Mouse (Mus musculus) gastrocnemius, postnatal 14 days (tissue): ENCODE results near the gene Idh3b. TPM values are rescaled to one million over a fixed set of nuclear protein-coding genes. Genes with fewer than 3 reads are reported as not detected.

Experiments
- DNase-seq: peaks from one replicate; pipeline ENCODE4 v3.0.0; 2021; ENCODE audit warnings: mixed read lengths
- intact Hi-C: fragments of 180-260 bp; cut with DNase I; formaldehyde crosslinking; loops from one replicate; pipeline ENCODE4 v1.15.1; 2025; ENCODE audit warnings: low total_unique reads
- long read RNA-seq, 2 experiments: library from polyadenylated mRNA; stranded (forward); transcript quantifications; one replicate each; pipeline ENCODE4 v2.0.0; 2021
- total RNA-seq, 2 experiments: library from RNA; stranded (reverse); gene quantifications; 2 replicates each; pipeline ENCODE4 v1.2.3; 2021

Idh3b gene
- 100 to 1,000 TPM; 402 to 460 TPM for total RNA-seq
- long read RNA-seq, experiment 1, transcript Idh3b-201 (12 exons, 1,616 nt), result major isoform, 9 of 590 reads
- long read RNA-seq, experiment 1, partial matches to known transcripts, result 40 of 590 reads
- long read RNA-seq, experiment 1, other reads (novel, unspliced or antisense), result 541 of 590 reads
- long read RNA-seq, experiment 2, transcript Idh3b-201 (12 exons, 1,616 nt), result major isoform, 9 of 635 reads
- long read RNA-seq, experiment 2, partial matches to known transcripts, result 48 of 635 reads
- long read RNA-seq, experiment 2, other reads (novel, unspliced or antisense), result 578 of 635 reads

DNA sequence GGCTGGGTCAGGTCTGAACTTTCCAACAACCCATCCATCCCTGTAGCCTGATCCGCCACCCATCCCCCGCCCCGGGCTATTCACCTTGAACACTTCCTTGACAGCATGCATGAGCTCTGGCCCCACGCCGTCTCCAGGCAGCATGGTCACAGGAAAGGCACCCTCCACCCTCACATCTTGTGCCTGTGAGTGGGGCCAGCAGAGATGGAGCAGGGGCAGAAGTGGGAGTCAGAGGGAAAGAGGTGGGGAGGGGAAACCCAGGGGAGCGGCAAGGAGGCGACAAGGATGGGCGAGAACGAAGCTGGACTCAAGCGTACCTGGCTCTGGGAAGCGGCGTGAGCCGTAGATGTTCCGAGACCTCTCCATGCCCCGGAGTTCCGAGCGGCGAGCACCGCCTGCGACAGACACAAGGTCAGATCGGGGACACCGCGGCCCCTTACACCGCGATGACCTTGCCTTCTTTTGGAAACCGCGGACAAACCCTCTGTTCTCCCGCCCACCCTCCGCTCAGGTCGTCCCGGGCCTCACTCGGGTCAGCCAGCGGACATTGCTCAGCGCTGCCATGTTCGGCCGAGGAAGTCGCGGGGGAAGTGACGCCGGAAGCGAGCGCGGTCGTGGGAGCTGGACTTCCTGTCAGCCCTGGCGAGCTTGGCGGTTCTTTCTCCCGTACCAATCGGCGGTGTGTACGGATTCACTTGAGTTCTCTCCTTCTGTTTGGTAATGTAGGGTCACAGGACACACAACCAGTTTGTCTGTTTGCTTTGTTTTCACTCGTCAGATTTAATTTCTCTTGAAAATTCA, at the start of gene Idh3b:
Idh3b (minus strand) TSS at position 694 of the 801 bp plus-strand sequence.
- peak; percentile 93 for DNase-seq
- intact Hi-C loops, result no loop called here

DNA sequence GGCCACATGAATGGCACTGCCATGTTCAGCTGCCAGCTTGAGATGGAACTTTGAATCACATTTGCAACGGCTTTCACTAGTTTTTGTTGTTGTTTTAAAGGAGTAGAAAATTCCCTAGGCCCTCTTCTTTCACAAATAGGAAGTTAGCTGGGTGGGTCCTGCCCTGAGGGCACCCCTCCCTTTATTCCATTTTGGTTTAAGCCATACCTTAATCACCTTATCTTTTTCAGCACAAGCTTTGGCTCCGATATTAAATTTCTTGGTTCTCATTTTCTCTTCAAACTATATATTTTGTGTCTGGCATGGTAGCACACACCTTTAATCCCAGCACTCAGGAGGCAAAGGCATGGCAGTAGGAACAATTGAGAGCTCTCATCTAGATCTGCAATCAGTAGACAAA, 45.2 kb upstream of the Idh3b start:
- intact Hi-C loops, result no loop called here
- no peak for DNase-seq

DNA sequence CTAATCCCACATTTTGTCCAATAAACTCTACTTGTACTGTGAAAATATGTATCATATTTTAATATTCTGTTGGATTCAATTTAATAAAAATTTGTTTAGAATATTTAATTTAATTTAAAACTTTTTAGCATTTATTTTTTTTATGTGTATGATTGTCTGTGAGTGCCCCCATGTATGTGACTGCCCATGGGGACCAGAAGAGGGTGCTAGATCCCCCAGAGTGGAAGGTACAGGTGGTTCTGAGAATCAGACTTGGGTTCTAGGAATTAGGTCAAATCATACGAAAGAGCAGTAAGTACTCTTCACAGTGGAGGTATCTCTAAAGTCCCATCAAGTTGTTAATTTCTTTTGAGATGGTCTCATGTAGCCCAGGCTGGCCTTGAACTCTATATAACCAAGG, 42.7 kb upstream of the Idh3b start:
- intact Hi-C loops, result no loop called here
- no peak for DNase-seq

DNA sequence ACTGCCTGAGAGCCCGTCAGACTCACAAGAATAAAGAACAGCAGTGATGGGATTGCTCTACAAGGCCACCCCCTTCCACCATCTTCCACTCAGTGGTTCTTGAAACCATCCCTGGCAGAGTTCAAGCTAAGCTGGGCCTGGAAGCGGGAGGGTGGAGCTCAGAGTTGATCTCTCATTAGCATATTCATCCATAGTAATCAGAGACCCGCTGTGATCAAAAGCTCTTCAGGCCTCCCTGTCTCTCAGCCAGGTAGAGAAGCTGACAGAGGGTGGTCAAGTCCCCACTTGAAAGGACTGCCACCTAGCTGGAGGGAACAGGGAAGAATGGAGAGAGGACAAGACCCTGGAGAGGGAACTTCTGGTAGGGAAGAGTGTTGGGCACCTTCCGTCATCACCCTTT, 18.7 kb upstream of the Idh3b start:
- intact Hi-C loops, result no loop called here
- DNase-seq, result no peak

DNA sequence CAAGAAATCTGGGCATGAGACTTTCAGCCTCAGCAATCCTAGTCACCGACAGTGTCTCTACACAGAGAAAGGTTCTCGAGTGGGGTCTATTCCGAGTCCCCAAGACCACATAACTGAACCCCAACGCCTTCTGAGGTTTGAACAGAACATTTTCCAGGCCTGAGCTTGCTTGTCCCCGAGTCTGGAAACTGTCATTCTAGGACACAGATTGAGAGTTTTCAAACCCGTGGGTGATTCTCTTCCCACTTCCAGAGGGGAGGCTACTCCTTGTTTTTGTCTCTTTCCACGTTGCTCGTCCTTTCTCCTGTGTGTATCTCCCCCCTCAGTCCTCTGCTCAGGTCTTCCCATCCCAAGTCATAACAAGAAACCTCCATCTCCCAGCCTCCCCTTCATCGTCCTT, 13.2 kb upstream of the Idh3b start:
- intact Hi-C loops, result loop anchor here (5.0 kb wide), 1 partner anchor 65 kb away; no protein-coding TSS in a partner anchor
- no peak for DNase-seq

DNA sequence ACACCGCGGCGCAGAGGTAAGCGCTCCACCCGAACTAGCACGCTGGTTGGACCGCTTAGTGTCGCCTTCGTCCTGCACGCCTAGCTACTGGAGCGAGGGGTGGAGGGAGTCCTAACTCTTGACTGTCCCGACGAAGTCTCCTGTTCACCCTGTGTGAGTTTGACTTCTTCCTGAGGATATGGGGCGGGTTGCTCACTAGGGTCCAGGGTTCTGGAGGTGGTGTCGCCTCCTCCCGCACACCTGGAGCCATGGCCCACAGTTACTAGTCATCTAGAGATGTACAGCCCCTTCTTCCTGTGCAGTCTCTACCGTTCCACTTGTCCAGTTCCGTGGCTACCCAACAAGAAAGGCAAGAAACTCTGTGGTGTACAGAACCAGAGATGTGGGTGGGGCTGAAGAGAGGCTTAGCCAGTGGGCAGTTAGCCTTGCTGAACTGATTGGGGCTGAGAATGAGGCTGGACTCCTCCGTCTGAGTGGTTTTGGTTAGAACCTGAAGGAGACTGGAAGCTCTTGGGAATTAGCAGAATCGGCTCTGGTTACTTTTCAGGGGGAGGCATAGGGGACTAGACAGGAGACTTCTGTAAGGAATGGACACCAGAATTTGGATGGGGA, 11.9 kb upstream of the Idh3b start:
- no peak for DNase-seq
- intact Hi-C loops, result loop anchor here (5.0 kb wide), 1 partner anchor 66 kb away; no protein-coding TSS in a partner anchor

DNA sequence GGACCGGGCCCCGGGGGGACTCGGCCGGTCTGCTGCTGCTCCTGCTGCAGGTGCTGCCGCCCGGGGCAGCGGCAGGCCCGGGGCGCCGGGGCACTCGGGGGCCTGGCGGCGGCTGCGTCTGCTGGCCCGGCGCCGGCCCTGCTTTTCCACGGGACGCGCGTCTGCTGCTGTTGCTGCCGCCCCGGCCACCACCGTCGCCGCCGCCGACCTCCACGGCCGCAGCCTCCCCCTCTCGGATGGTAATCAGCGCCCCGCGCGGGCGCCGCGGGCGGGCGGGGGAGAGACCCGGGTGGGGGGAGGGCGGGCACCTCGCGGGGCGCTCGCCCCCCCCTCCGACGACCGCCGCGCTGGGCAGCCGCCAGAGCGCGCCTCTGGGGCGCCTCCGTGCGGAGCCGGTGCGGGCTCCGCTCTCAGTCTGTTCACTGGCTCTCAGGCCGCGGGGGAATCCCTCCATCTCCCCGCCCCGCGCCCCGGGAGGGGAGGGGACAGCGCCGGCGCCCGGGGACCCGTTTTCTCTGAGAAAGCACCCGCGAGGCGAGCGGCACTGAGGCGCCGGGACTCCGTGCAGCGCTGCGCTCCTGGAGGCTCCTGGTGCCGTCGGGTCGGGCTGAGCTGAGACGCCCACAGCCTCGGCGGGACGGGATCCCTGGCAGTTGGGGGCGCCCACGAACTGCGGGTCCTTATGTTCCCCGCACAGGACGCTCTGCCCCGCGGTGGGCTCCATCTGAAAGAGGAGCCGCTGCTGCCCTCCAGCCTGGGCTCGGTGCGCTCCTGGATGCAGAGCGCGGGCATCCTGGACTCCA, 11.2 kb upstream of the Idh3b start:
- DNase-seq, result peak; percentile 51
- intact Hi-C loops, result loop anchor here (5.0 kb wide), 1 partner anchor 67 kb away; no protein-coding TSS in a partner anchor

DNA sequence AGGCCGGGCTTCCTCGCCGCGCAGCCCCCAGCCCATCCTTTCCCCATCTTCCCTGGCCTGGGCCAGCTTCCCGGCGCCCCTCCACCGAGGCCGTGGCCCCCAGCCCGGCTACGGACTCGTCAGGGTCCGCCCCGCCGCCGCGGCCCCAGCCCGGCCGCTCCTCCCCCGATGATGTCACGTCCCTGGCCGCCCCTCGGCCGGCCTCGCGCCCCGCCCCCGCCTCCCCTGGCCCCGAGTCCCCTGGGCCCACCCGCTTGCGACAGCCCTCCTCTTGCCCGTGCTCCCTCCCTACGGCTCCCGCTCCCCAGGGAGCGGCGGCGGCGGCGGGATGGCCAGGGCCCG, 10.6 kb upstream of the Idh3b start, which contains the start of gene Ebf4:
Ebf4 (plus strand) TSS at position 234 of the 342 bp plus-strand sequence.
- peak; percentile 45 for DNase-seq
- intact Hi-C loops, result loop anchor here (5.0 kb wide), 2 partner anchors 67 to 117 kb away; no protein-coding TSS in a partner anchor

DNA sequence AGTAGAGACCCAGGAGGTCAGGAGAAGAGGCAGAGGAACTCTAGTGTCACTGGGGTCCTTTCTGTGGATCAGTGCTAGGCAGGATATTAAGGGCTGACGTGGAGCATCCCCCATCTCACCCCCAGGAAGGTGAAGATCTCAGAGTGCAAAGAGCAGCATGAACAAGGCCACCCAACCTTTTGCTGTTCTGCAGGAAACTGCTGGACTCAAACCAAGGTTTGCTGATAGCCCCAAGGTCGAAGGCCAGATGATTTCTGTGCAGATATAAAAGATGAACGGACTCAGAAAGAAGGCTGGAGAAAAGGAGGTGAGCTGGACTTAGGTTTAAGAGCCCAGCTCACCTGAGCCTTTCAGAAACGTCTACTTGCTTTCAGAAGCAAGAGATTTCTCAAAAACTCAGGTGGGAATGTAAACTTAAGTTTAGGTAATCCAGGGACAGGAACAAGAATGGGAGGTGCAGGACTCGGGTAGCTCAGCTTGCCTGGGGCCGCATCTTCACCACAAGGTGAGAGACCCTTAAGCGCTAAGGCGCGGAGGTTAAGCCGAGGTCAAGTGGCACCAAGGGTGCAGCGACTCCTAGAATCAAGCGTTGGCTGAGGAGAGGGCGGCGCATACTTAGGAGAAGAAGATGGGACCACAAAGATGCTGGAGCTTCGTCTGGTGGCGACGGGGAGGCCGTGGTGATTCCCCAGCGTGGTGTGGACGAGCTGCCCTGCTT, 10.0 kb upstream of the Idh3b start:
- no peak for DNase-seq
- intact Hi-C loops, result loop anchor here (5.0 kb wide), 1 partner anchor 118 kb away; no protein-coding TSS in a partner anchor

DNA sequence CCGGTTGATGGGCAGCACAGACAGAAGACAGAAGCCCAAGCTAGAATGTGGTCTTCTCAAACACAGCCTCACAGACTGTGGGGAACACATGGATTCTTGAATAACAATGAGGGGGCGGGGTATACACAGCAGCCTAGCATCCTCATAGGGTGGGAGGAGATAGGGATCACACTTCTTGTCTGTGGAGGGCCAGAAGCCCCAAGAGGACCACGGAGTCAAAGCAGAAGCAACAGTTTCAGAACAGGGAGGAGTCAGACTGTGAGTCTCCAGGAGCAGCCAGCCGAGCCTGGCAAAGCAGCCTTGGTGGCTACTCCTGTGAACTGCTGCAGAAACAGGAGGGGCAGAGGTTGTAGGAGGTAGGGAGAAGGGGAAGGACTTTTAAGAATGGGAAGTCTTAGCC, 9.1 kb upstream of the Idh3b start:
- intact Hi-C loops, result loop anchor here (5.0 kb wide), 1 partner anchor 119 kb away; no protein-coding TSS in a partner anchor
- no peak for DNase-seq

DNA sequence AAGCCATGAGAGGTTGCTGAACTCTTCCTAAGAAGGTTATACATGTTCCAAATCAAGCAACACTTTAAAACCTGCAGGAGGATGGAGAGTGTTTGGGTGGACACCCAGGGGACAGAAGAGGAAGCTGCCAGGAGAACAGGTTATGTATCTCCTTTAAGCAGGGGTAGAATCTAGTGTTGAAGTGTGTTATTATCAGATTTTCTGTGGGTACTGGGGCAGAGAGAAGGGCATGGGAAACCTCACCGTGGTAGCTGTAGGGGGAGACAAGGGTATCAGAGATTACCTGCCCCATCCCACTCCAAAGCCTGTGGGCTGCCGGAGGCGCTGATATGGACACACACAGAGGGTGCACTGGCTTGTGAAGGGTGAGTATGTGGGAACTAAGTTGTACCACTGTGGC, 8.7 kb upstream of the Idh3b start:
- DNase-seq, result no peak
- intact Hi-C loops, result loop anchor here (5.0 kb wide), 1 partner anchor 119 kb away; no protein-coding TSS in a partner anchor

DNA sequence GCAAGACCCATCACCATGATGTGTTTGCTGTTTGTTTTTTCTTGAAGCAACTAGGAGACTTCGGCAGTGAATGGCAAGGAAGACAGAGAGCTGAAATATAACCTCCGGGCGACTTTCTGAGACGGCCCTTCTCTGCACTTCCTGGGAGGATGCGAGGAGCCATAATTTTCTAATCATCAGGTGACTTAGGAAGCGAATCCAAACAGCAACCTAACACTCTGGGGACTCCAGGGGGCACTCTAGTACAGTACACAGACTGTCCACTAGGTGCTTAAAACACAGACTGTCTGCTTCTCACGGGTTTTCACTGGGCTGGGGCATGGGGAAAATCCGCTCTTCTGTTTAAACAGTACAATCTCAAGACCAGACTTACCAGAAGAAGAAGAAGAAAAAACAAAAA, 7.1 kb upstream of the Idh3b start:
- intact Hi-C loops, result loop anchor here (5.0 kb wide), 1 partner anchor 121 kb away; no protein-coding TSS in a partner anchor
- DNase-seq, result peak; percentile 49

DNA sequence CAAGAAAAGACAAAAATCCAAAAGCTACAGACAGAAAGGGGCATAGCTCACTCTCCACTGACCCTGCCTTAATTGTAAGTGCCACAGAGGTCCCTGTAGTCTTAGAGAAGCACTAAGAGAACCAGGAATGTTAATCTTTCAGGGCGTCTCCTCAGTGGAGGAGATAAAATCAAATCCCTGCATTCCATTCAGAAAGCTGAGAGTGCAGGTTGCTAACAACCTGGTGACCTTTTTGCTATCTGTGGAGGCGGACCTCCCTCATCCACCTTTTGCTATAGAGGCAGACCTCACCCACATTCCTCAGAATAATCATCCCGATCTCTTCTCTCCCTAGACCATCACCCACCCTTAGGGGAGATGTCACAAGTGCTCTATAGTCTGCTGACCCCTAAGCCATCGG, 4.7 kb upstream of the Idh3b start:
- intact Hi-C loops, result no loop called here
- no peak for DNase-seq

DNA sequence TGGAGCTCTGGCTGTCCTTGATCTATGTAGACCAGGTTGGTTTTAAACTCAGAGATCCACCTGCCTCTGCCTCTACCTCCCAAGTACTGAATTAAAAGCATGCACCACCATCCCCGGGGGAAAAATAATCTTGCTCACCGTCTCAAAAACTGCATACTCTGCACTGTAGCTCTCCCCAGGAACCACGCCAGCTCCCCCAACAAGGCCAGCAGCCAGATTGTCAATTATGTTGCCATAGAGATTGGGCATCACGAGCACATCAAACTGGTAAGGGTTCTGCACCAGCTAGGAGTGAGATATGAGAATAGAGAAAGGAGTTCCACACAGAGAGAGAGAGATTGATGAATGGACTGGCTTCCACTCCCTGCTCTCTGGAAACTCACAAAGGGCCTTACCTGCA, 3.5 kb downstream of the Idh3b start:
- intact Hi-C loops, result no loop called here
- no peak for DNase-seq

DNA sequence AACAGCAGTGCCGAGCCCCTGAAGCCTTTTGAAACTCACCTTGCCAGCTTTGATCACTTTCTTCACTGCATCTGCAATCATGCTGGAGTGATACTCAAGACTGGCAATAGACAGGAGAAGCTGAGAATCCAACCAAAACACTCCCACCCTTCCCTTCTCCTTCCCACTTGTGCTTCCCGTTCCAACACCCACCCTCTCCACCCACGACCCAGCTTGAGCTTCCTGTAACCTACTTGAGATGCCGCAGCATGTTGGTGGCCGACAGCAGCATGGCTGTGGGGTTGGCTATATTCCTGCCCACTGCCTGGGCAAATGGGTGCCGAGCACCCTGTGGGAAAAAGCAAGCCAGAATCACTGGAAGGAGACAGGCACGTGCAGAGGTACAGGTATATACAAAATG, 4.1 kb downstream of the Idh3b start:
- intact Hi-C loops, result no loop called here
- DNase-seq, result no peak

DNA sequence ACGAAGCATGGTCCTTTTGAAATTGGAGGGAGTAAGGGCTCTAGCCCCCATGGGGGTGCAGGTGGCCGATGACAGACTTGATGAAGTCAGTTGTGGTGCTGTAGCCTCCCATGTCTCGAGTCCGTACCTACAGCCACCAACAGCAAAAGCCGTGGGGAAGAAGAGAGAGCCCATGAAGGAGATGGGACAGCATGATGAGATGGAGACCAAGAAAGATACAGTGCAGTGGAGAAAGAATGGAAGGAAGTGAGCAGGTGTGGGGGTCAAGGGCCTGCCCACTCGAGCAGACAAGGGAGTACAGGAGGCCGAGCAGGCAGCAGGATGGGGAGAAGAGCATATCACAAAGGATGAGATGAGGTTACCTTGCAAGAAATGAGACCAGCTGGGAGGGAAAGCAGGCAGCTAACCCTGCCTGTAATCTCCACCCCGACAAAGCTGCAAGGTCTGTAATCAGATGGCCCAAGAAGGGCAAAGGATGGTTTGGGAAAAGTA, 4.7 kb downstream of the Idh3b start:
- no peak for DNase-seq
- intact Hi-C loops, result no loop called here

DNA sequence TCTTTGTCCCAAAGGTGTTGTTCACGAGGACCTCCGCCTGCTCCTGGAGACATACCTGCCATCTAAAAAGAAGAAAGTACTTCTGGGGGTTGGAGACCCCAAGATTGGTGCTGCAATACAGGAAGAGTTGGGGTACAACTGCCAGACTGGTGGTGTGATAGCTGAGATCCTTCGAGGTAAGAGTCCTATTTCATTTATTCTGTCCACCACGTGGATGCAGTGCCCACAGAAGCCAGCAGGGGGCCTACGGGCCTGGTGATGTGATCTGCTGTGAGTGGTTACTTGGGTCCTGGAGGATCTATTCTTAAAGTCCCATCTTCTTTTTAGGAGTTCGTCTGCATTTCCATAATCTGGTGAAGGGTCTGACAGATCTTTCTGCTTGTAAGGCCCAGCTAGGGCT, 8.7 kb downstream of the Idh3b start:
- peak; percentile 43 for DNase-seq
- intact Hi-C loops, result no loop called here

DNA sequence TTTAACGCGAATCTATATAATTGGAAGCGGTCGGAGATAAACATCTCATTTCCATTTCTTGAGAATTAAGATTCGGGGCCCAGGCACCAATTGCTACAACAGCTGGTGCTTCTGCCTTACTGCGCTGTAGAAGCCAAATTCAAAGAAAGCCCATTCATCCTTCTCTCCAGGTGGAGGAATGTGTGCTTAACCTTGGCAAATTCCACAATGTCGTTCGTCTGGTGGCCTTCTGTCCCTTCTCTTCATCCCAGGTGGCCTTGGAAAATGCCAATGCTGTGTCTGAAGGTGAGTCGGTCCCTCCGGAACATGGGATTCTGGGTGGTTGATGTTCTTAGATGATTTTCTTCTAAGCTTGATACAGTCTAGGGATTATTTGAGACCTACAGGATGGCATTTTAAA, 9.5 kb downstream of the Idh3b start:
- no peak for DNase-seq
- intact Hi-C loops, result no loop called here
